Mouse (Mus musculus) c-Kit-positive CD71-positive TER-119-negative erythroid progenitor cells, embryonic 14.5 days (primary cell): ENCODE measurements around the gene Efs.
"Not testable (repeated sequence)": the region's sequence is repeated elsewhere in the genome, so short reads cannot be mapped to it uniquely, and the experiment has no call there.

Experiments used
- DNase-seq: peaks from one replicate; pipeline ENCODE4 v3.0.0-alpha.2; 2013; ENCODE audit warnings: low read depth

Gene Efs

GRCm38 (mm10) chr14:54925349-54926342 is at the start of gene Efs:
Gene Efs, minus strand, starts transcription at chr14:54926126.
- no peak for DNase-seq

GRCm38 (mm10) chr14:54974068-54974791 is 48.3 kb upstream of the Efs start:
- no peak for DNase-seq

GRCm38 (mm10) chr14:54972786-54973185 is 46.9 kb upstream of the Efs start:
- DNase-seq, result not testable (repeated sequence)

DNA sequence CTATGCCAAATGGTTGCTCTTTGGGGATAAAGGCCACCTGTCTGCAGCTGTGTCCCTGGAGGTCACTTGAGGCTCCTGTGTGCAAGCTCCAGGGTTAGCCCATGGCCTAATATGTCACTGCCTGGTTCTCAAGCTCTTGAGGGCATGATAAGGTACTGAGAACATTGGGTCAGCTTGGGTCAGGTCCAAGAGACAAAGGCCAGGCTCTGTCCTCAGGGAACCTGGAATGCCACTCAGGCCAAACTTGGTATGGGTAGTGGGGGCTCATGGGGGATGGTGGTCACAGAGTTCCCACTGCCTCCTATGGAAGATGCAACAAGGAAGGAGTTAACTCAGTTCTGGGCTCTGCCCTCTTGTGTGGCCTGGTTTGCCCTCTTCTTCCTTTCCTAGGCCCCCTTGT is 42.4 kb upstream of the Efs start:
- DNase-seq, result no peak

GRCm38 (mm10) chr14:54967874-54968273 is 41.9 kb upstream of the Efs start:
- no peak for DNase-seq

- no peak for DNase-seq
Measured at GRCm38 (mm10) chr14:54966320-54966977, 40.5 kb upstream of the Efs start, which contains the start of gene Myh6. Gene Myh6, minus strand, starts transcription at chr14:54966927.

- no peak for DNase-seq
Measured at GRCm38 (mm10) chr14:54965631-54966030, 39.7 kb upstream of the Efs start.

DNA sequence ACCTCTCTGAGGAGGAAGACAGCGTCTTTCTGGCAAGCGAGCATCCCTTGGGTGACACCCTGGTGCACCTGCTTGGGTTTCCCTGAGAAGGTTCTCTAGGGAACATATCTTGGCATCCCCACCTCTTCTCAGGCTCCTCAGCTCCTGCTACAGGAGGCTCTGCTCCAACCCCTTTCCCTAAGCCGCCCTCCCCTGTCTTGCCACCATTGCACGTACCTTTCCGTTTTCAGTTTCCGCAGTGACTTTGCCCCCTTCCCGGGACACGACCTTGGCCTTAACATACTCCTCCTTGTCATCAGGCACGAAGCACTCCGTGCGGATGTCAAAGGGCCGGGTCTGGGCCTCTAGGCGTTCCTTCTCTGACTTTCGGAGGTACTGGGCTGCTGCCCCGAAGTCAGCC is 39.1 kb upstream of the Efs start:
- DNase-seq, result no peak

DNA sequence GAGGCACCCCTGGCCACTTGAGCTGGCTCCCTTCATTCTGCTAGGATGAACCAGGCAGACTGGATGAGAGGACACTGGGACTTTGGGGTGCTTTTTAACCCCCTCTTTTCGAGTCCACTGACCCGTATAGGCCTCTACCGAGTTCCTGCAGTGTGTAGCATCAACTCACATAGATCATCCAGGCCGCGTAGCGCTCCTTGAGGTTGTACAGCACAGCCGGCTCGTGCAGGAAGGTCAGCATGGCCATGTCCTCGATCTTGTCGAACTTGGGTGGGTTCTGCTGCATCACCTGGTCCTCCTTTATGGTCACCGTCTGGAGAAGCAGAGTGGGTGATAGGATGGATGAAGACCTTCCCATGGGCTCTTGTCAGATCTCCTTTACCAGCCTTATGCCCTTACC is 37.8 kb upstream of the Efs start:
- no peak for DNase-seq

GRCm38 (mm10) chr14:54962714-54963113 is 36.8 kb upstream of the Efs start:
- no peak for DNase-seq

- no peak for DNase-seq
Measured at GRCm38 (mm10) chr14:54961487-54961886, 35.6 kb upstream of the Efs start.

- DNase-seq, result no peak
Measured at GRCm38 (mm10) chr14:54960769-54961168, 34.8 kb upstream of the Efs start.

- DNase-seq, result not testable (repeated sequence)
Measured at GRCm38 (mm10) chr14:54959853-54960613, 34.1 kb upstream of the Efs start.

DNA sequence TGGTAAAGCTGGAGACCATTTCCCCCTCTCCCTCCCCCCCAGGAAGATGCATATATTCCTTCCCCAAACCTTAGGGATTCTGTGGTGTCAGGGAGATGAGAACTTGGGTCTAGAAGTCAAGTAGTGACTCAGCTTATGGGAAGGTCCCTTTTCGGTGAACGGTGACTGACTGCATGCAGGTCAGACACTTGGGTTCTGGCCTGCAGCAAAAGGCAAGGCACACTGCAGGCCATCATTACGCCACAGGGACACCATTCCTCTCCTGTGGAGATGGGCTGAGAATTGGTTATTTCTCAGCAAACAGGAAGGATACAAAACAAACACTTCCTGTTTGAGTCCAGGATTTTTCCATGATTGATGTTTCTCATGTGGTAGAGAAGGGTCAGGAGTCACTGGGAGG is 33.3 kb upstream of the Efs start:
- no peak for DNase-seq

- no peak for DNase-seq
Measured at GRCm38 (mm10) chr14:54958503-54958902, 32.6 kb upstream of the Efs start.

- no peak for DNase-seq
Measured at GRCm38 (mm10) chr14:54956533-54956932, 30.6 kb upstream of the Efs start.

DNA sequence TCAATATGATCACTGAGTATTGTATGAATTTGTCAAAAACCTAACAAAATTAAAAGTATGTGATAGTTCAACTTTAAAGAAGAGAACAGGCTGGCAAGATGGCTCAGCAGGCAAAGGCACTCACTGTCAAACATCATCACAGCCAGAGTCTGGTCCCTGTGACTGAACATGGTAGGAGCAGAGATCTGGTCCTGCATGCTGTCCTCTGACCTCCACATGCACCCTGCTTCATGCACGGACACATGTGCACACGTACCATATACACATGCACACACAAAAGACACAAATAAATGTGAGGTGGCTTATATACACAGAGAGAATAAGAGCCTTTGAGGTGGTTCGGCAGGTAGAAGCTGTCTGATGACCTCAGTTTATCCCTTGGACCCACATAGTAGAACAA is 29.6 kb upstream of the Efs start:
- no peak for DNase-seq

DNA sequence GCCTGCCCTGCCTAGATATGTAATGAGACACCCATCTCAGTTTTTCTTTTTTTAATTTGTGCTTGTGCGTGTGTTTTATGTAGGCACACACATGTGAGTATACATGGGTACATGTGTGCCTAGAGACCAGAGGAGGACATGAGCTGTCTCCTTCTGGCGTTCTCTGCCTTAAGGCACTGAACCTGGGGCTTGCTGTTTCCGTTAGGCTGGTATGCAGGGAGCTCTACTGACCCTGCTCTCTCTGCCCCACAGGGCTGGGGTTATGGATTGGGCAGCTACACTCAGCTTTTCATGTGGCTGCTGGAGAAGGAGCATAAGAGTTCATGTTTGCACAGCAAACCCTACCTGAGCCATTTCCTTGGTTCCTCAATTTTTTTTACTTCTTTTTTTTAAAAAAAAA is 28.5 kb upstream of the Efs start:
- no peak for DNase-seq

DNA sequence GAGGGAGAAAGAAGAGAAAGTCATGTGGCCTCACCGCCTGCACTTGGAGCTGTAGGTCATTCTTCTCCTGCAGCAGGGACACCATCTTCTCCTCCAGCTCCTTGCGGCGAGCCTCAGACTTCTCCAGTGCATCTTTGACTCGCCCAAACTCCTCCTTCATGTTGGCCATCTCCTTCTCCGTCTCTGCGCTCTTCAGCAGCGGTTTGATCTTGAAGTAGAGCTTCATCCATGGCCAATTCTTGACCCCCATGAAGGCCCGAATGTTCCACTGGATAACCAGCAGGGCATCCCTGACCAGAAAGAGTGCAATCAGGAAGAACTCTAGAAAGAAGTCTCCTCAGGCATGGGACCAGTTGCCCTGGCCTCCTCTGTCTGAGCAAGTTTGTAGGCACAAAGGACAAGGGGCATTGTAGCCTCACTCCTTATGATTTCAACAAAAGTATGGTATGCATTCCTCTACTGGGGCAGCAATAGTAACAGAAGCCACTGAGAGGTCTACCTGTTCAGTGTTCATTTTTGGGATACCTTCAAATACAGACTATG is 27.8 kb upstream of the Efs start:
- no peak for DNase-seq

DNA sequence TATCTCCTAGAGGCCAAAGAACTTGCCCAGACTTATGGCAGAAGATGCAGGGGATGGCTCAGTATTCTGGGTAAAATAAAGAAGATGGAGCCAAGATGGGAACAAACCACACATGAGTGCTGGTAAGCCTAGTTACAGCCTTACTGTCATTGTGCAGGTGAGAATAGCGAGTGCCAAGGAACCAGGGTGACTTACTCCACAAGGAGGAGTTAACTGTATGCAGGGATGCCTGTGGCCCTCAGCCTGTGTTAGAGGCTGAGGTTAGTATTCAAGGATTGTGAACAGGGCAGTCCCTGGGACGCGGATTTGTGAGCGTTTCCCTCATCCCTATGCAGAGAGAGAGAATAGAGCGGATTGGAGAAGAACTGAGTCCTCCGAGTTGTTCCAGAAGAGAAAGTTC is 25.7 kb upstream of the Efs start:
- DNase-seq, result no peak

DNA sequence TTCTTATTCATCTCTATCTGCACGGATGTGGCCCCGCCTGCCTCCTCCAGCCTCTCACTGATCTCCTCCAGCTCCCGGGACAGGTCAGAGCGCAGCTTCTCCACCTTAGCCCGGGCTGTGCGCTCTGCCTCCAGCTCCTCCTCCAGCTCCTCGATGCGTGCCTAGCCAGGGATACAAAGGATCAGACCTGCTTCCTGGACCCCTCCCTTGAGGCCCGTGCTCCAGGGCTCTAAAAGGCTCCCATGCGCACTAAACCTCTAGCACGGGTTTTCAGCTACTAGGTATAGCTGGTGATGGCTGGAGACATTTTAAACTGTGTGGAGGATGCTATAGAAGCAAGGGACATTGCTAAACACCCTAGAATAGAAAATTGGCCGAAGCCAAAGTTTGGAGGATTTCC is 24.6 kb upstream of the Efs start:
- DNase-seq, result no peak

GRCm38 (mm10) chr14:54948781-54949180 is 22.9 kb upstream of the Efs start:
- no peak for DNase-seq
